Mouse (Mus musculus) thymus, adult 2 months (tissue): ENCODE data around the gene Pcbd2. TPM values are rescaled to one million over a fixed set of nuclear protein-coding genes. Genes with fewer than 3 reads are reported as not detected.

Experiments used
- DNase-seq: peaks from one replicate; pipeline ENCODE4 v3.0.0; 2021
- H3K27ac ChIP-seq: fragments of 200-500 bp; 2 replicates; pipeline ENCODE4 v1.5.1; 2012; ENCODE audit warnings: low read length, control low read depth; ENCODE audit not compliant: control insufficient read depth, insufficient read depth
- H3K27me3 ChIP-seq: fragments of 200-500 bp; 2 replicates; pipeline ENCODE4 v1.6.1; 2012; ENCODE audit warnings: mild to moderate bottlenecking, low read length, moderate library complexity, mixed read lengths; ENCODE audit not compliant: control insufficient read depth, insufficient read depth
- H3K36me3 ChIP-seq: fragments of 200-500 bp; 2 replicates; pipeline ENCODE4 v1.6.1; 2012; ENCODE audit warnings: mild to moderate bottlenecking, low read length, moderate library complexity; ENCODE audit not compliant: control insufficient read depth, insufficient read depth
- H3K4me1 ChIP-seq: fragments of 200-500 bp; replicated peaks from 2 replicates; pipeline ENCODE4 v1.6.1; 2012; ENCODE audit warnings: low read length; ENCODE audit not compliant: control insufficient read depth, insufficient read depth
- H3K4me3 ChIP-seq: fragments of 200-500 bp; 2 replicates; pipeline ENCODE4 v1.5.1; 2012; ENCODE audit warnings: mild to moderate bottlenecking, low read length, control low read depth, moderate library complexity; ENCODE audit not compliant: control insufficient read depth, insufficient read depth
- CTCF ChIP-seq: fragments of 200-500 bp; IDR thresholded peaks from 2 replicates; pipeline ENCODE4 v1.5.1; 2012; ENCODE audit warnings: mild to moderate bottlenecking, control low read depth, low read length, moderate library complexity, borderline replicate concordance; ENCODE audit not compliant: control insufficient read depth, poor library complexity, insufficient read depth; ENCODE audit errors: extremely low read depth
- POLR2A ChIP-seq: fragments of 200-500 bp; IDR thresholded peaks from 2 replicates; pipeline ENCODE4 v1.6.1; 2012; ENCODE audit warnings: mild to moderate bottlenecking, low read length, control low read depth, moderate library complexity; ENCODE audit not compliant: control insufficient read depth, poor library complexity, insufficient read depth; ENCODE audit errors: extremely low read depth
- WGBS: fragments of 180-500 bp; shearing (Covaris S2); methylation state at CpG from one replicate; pipeline ENCODE4 v1.1.7; 2018; 5-methylcytosine and 5-hydroxymethylcytosine counted together
- polyA plus RNA-seq: library from polyadenylated mRNA; depleted of rRNA; stranded (reverse); fragments of >200 nt; gene quantifications from 2 replicates; pipeline ENCODE4 v1.2.3, GENCODE M21; 2012

Pcbd2 gene
- polyA plus RNA-seq, 1 experiment, result 18.2 TPM

GRCm38 (mm10) chr13:55803973-55804372 lies 76.8 kb downstream of the Pcbd2 start:
- 88% methylated on average over 1 of the region's 1 CpGs for WGBS
- no peaks in the 10 kb centered on the region for H3K36me3 ChIP-seq
- H3K4me3 ChIP-seq, result no peak overlapping the region

GRCm38 (mm10) chr13:55809041-55809623 lies 82.0 kb downstream of the Pcbd2 start:
- Histone ChIP-seq H3K4me3 (no peak overlapping the region), H3K4me1 (no peaks in the 10 kb centered on the region), H3K27ac (no peak overlapping the region), H3K27me3 (no peaks in the 10 kb centered on the region), H3K36me3 (no peaks in the 10 kb centered on the region)
- TF ChIP-seq CTCF (no peak), POLR2A (no peak)
- 83% methylated on average over 7 of the region's 7 CpGs for WGBS
- no peak for DNase-seq

More at GRCm38 (mm10) chr13:55803973-55804372, 76.8 kb downstream of the Pcbd2 start:
- Histone ChIP-seq H3K27ac (no peak overlapping the region), H3K4me1 (no peaks in the 10 kb centered on the region), H3K27me3 (no peaks in the 10 kb centered on the region)
- no peak for TF ChIP-seq POLR2A
- no peak for TF ChIP-seq CTCF
- no peak for DNase-seq

GRCm38 (mm10) chr13:55809707-55810106 lies 82.5 kb downstream of the Pcbd2 start:
- Histone ChIP-seq H3K27ac (no peak overlapping the region), H3K27me3 (no peaks in the 10 kb centered on the region), H3K36me3 (no peaks in the 10 kb centered on the region), H3K4me1 (no peaks in the 10 kb centered on the region), H3K4me3 (no peak overlapping the region)
- WGBS, result 94% methylated on average over 10 of the region's 10 CpGs
- no peak for DNase-seq
- TF ChIP-seq CTCF, result no peak
- no peak for TF ChIP-seq POLR2A

DNA sequence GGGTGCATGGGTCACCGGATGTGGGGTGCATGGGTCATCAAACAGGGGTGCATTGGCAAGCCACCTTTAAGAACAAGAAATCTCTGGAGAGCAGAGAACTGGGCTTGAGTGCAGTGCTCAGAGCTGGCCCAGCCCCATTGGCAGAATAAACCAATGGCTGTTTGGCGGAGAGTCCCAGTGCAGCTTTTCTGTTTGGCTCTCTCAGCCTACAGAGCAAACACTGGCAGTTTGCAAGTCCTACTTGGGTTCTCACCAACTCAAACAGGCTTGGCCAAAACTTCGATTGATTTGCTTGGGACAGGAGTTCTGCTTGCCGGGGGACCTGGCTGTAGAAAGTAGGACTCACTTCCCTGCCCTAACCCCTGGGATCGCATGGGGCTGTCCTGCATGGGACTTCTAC lies 83.8 kb downstream of the Pcbd2 start:
- Histone ChIP-seq H3K27ac (no peak overlapping the region), H3K36me3 (no peaks in the 10 kb centered on the region), H3K4me3 (no peak overlapping the region), H3K27me3 (no peaks in the 10 kb centered on the region), H3K4me1 (no peaks in the 10 kb centered on the region)
- no peak for TF ChIP-seq POLR2A
- no peak for TF ChIP-seq CTCF
- no peak for DNase-seq
- WGBS, result 88% methylated on average over 5 of the region's 5 CpGs

GRCm38 (mm10) chr13:55813490-55814016 lies 86.4 kb downstream of the Pcbd2 start:
- 76% methylated on average over 5 of the region's 5 CpGs for WGBS
- no peak overlapping the region for H3K27ac ChIP-seq
- no peak overlapping the region for H3K4me3 ChIP-seq
- H3K4me1 ChIP-seq, result no peaks in the 10 kb centered on the region
- no peaks in the 10 kb centered on the region for H3K36me3 ChIP-seq
- no peaks in the 10 kb centered on the region for H3K27me3 ChIP-seq
- TF ChIP-seq POLR2A, result no peak
- no peak for TF ChIP-seq CTCF
- no peak for DNase-seq

GRCm38 (mm10) chr13:55814834-55815233 lies 87.7 kb downstream of the Pcbd2 start:
- Histone ChIP-seq H3K4me3 (no peak overlapping the region), H3K36me3 (no peaks in the 10 kb centered on the region), H3K27ac (no peak overlapping the region), H3K27me3 (no peaks in the 10 kb centered on the region), H3K4me1 (no peaks in the 10 kb centered on the region)
- no peak for DNase-seq
- TF ChIP-seq CTCF (no peak), POLR2A (no peak)
- WGBS, result 92% methylated on average over 6 of the region's 6 CpGs
